Mouse (Mus musculus): ENCODE data around the gene 4930548H24Rik. TPM values are rescaled to one million over a fixed set of nuclear protein-coding genes. Genes with fewer than 3 reads are reported as not detected.

The 4930548H24Rik gene
- total RNA-seq, 2 experiments from 2014 or later, result not detected

Other genes with a start within 250 kb of the 4930548H24Rik start
- 10 to 100 TPM; 74.5 to 78.3 TPM for gene Nrbp1, start 244.9 kb upstream of the 4930548H24Rik start, total RNA-seq (2021)
- gene Gm9970, start 244.5 kb upstream of the 4930548H24Rik start, total RNA-seq (2021), result not detected
- gene Krtcap3, start 234.0 kb upstream of the 4930548H24Rik start, total RNA-seq (2021), result 1 to 10 TPM in 1 of 2 experiments, under 1 TPM in 1; 0.82 to 1.4 TPM
- 10 to 100 TPM; 37.3 to 44.5 TPM for gene Ift172, start 194.6 kb upstream of the 4930548H24Rik start, total RNA-seq (2021)
- 1 to 10 TPM; 4.2 to 4.3 TPM for gene Fndc4, start 189.7 kb upstream of the 4930548H24Rik start, total RNA-seq (2021)
- not detected for gene Gckr, start 188.3 kb upstream of the 4930548H24Rik start, total RNA-seq (2021)
- gene Zfp512, start 33.3 kb upstream of the 4930548H24Rik start, total RNA-seq (2021), result 10 to 100 TPM; 22.9 to 23.1 TPM
- 10 to 100 TPM; 25.4 to 26.0 TPM for gene Gpn1, start 9.0 kb downstream of the 4930548H24Rik start, total RNA-seq (2021)
- gene Slc4a1ap, start 41.3 kb downstream of the 4930548H24Rik start, total RNA-seq (2021), result 10 to 100 TPM; 20.8 to 21.7 TPM
- 10 to 100 TPM; 13.0 to 13.9 TPM for gene Supt7l, start 42.1 kb downstream of the 4930548H24Rik start, total RNA-seq (2021)
- gene Mrpl33, start 111.2 kb downstream of the 4930548H24Rik start, total RNA-seq (2021), result 100 to 1,000 TPM; 322 to 333 TPM
- gene Rbks, start 211.9 kb downstream of the 4930548H24Rik start, total RNA-seq (2021), result 1 to 10 TPM; 3.5 to 4.1 TPM
- gene Babam2, start 211.9 kb downstream of the 4930548H24Rik start, total RNA-seq (2021), result 10 to 100 TPM; 31.5 to 37.7 TPM

All from heart, adult 18-20 months (tissue).